Mouse (Mus musculus) limb, embryonic 14.5 days (tissue): ENCODE measurements around the gene Sept8. TPM values are rescaled to one million over a fixed set of nuclear protein-coding genes. Genes with fewer than 3 reads are reported as not detected.

Experiments
- ATAC-seq: fragments of 200-750 bp; cut with Nextera tagmentation; 2 replicates; pipeline ENCODE4 v1.8.0; 2017; ENCODE audit warnings: low read depth, moderate number of reproducible peaks, moderate TSS enrichment; ENCODE audit not compliant: low FRiP score
- DNase-seq: peaks from one replicate; pipeline ENCODE4 v3.0.0-alpha.2; 2015; ENCODE audit warnings: low spot score
- H3K27ac ChIP-seq: fragments of 300-500 bp; sonication (generic); replicated peaks from 2 replicates; pipeline ENCODE4 v1.5.1; 2014; ENCODE audit warnings: low read depth, mild to moderate bottlenecking, low read length, moderate library complexity, mixed read lengths
- H3K27me3 ChIP-seq: fragments of 300-500 bp; sonication (generic); 2 replicates; pipeline ENCODE4 v1.6.1; 2014; ENCODE audit warnings: low read length, mixed read lengths; ENCODE audit not compliant: control insufficient read depth, insufficient read depth
- H3K36me3 ChIP-seq: fragments of 300-500 bp; sonication (generic); 2 replicates; pipeline ENCODE4 v1.6.1; 2014; ENCODE audit warnings: mild to moderate bottlenecking, low read length, moderate library complexity, mixed read lengths; ENCODE audit not compliant: control insufficient read depth, insufficient read depth
- H3K4me1 ChIP-seq: fragments of 300-500 bp; sonication (generic); 2 replicates; pipeline ENCODE4 v1.6.1; 2014; ENCODE audit warnings: antibody characterized with exemption, low read length, mixed read lengths; ENCODE audit not compliant: control insufficient read depth, insufficient read depth
- H3K4me2 ChIP-seq: fragments of 300-500 bp; sonication (generic); replicated peaks from 2 replicates; pipeline ENCODE4 v1.6.1; 2014; ENCODE audit warnings: low read depth, mild to moderate bottlenecking, low read length, moderate library complexity; ENCODE audit not compliant: severe bottlenecking
- H3K4me3 ChIP-seq: fragments of 300-500 bp; sonication (generic); replicated peaks from 2 replicates; pipeline ENCODE4 v1.5.1; 2014; ENCODE audit warnings: low read length
- H3K9ac ChIP-seq: fragments of 300-500 bp; sonication (generic); 2 replicates; pipeline ENCODE4 v1.6.1; 2014; ENCODE audit warnings: mild to moderate bottlenecking, low read depth, low read length, moderate library complexity; ENCODE audit not compliant: severe bottlenecking
- H3K9me3 ChIP-seq: fragments of 300-500 bp; sonication (generic); 2 replicates; pipeline ENCODE4 v1.6.1; 2016; ENCODE audit warnings: low read length; ENCODE audit not compliant: control insufficient read depth
- POLR2A ChIP-seq: fragments of 200-500 bp; IDR thresholded peaks from 2 replicates; pipeline ENCODE4 v1.8.0; 2012; ENCODE audit warnings: inconsistent platforms, mild to moderate bottlenecking, moderate library complexity, borderline replicate concordance; ENCODE audit not compliant: insufficient read depth, insufficient read length; ENCODE audit errors: extremely low read depth
- WGBS: fragments of 180-500 bp; shearing (Covaris S2); extraction: QIAGEN DNeasy Blood & Tissue Kit; methylation state at CpG from one replicate; pipeline ENCODE4 v1.1.7; 2014; 5-methylcytosine and 5-hydroxymethylcytosine counted together
- polyA plus RNA-seq, 2 experiments: library from polyadenylated mRNA; depleted of rRNA in 1 of 2; stranded (reverse) in 1 of 2; unstranded in 1 of 2; fragments of >200 nt; fragmentation: Nextera tagmentation in 1 of 2; extraction: Ambion mirVana in 1 of 2; gene quantifications; 2 replicates each; pipeline versions ENCODE4 v1.2.1 to v1.2.3; 2012 to 2014

The Sept8 gene
- polyA plus RNA-seq, 2 experiments = 50.4 to 104 TPM

DNA sequence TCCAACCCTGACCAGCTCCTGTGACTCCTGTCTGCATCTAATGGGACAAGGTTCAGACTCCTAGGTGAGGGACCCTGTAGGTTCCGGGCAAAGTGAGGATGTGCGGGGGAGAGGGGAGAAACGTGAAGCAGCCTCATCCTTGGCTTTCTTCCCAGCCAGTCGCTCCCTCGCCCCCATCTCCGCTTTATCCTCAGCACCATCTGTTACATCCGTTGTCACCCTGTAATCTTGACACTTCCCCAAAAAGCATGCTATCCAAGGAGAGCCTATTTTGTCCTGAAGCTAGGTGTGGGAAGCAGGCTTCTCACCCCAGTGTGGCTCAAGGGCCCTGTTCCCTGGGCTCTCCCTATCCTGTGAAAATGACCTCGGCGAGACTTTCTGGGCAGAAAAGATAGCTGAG lies 3.9 kb downstream of the Sept8 start:
- DNase-seq (no peak), ATAC-seq (no peak)
- Histone ChIP-seq H3K27ac (no peak overlapping the region; the same call in 1 of the 2 replicates), H3K9me3 (no peaks in the 10 kb centered on the region), H3K9ac (no peak overlapping the region), H3K36me3 (no peaks in the 10 kb centered on the region), H3K4me3 (no peak overlapping the region), H3K4me1 (peaks cover 59% of the 10 kb centered on the region), H3K4me2 (no peak overlapping the region; the same call in 1 of the 2 replicates), H3K27me3 (no peaks in the 10 kb centered on the region)
- WGBS = 43% methylated on average over 8 of the region's 9 CpGs
- no peak for TF ChIP-seq POLR2A

DNA sequence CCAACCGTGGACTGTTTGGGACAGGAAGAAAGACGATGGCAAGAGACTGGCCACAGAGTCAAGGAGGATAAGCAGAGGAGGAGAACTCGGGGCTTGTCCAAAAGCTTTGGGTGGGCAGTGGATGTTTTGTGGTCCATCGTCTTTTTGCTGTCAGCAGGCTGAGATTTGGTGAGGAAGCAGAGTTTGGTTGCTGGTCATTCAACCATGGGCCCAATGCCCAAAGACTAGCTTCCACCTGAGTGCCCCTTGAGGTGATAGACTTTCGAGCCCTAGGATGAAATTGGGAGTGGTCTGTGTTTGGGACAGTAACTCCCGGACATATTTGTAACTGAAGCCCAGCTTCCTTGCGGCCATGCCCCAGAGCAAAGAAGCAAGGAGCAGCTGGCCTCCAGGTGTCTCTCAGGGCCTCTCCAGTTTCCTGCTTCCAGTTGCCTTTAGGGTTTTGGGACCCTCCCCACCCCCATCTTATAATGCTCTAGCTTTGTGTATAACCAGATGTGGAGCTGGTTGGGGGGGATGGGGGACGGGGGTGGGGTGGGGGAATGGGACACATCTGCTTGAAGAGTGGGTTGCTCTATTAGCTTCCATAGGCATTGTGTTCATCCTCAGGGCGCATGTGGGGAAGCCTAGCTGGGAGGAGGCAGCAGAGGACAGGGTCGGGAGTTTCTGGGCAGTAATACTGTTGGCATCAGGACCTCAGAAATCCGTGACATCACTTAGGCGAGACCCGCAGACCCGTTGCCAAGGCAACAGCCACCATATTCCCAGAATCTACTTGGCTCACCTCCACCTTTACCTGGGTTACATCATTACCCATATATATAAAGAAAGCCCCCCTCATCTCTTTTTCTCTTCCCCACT lies 4.7 kb downstream of the Sept8 start:
- H3K27me3 ChIP-seq = no peaks in the 10 kb centered on the region
- no peaks in the 10 kb centered on the region for H3K9me3 ChIP-seq
- H3K4me2 ChIP-seq = no peak overlapping the region; the same call in 1 of the 2 replicates
- no peak for TF ChIP-seq POLR2A
- peak; percentile 55 for DNase-seq
- no peak overlapping the region for H3K9ac ChIP-seq
- ATAC-seq = no peak
- H3K27ac ChIP-seq = no peak overlapping the region
- no peak overlapping the region for H3K4me3 ChIP-seq
- 52% methylated on average over 14 of the region's 14 CpGs for WGBS
- H3K36me3 ChIP-seq = no peaks in the 10 kb centered on the region
- H3K4me1 ChIP-seq = peaks cover 65% of the 10 kb centered on the region

DNA sequence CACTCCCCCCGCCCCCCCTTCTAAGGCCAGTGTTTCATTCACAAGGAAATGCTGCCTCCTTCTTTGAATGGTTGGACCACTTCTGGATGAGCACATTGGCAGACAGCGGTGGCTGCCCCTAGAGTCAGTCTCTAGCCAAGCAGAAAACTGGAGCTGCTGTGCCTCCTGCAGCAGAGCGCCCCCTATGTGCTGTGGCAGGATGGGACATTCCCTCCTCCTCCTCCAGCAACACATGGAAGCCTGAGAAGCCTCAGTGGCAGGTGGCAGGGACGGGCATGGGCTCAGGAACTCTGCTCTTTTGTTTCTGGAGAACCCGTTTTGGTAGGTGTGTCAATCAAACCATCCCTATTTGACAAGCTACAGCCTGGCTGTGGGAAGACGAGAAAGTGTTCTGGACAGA lies 5.8 kb downstream of the Sept8 start:
- DNase-seq = no peak
- Histone ChIP-seq H3K4me3 (no peak overlapping the region), H3K9me3 (no peaks in the 10 kb centered on the region), H3K36me3 (0 out of 2 replicates have a peak, but pooled peaks cover under 1% of the 10 kb centered on the region), H3K4me2 (no peak overlapping the region), H3K9ac (no peak overlapping the region), H3K27me3 (no peaks in the 10 kb centered on the region), H3K27ac (no peak overlapping the region), H3K4me1 (peaks cover 66% of the 10 kb centered on the region)
- TF ChIP-seq POLR2A = no peak
- WGBS = 86% methylated on average over 6 of the region's 6 CpGs
- no peak for ATAC-seq

DNA sequence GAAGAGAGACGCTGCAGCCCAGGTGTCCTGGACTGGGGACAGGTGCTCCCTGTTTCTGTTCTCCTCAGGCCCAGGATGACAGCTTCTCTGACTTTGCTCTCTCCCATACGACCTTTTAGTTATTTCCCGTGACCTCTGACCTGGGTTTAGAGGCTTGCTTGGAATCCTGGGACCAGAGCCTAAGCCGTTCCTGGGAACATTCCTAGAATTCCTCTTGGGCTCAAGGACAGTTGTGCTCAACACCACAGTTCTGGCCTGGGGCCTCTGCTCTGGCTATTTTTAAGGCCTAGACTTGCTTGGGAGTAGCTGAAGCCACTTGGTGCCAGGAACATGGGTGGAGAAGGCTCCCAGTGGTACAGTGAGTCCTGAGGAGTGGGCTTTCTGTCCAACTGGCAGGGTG lies 6.4 kb downstream of the Sept8 start:
- DNase-seq (no peak), ATAC-seq (no peak)
- Histone ChIP-seq H3K4me1 (peaks cover 62% of the 10 kb centered on the region), H3K4me2 (no peak overlapping the region), H3K36me3 (0 out of 2 replicates have a peak, but pooled peaks cover 4% of the 10 kb centered on the region), H3K27me3 (no peaks in the 10 kb centered on the region), H3K9ac (no peak overlapping the region), H3K4me3 (no peak overlapping the region), H3K27ac (no peak overlapping the region), H3K9me3 (no peaks in the 10 kb centered on the region)
- WGBS = 52% methylated on average over 4 of the region's 4 CpGs
- TF ChIP-seq POLR2A = no peak

DNA sequence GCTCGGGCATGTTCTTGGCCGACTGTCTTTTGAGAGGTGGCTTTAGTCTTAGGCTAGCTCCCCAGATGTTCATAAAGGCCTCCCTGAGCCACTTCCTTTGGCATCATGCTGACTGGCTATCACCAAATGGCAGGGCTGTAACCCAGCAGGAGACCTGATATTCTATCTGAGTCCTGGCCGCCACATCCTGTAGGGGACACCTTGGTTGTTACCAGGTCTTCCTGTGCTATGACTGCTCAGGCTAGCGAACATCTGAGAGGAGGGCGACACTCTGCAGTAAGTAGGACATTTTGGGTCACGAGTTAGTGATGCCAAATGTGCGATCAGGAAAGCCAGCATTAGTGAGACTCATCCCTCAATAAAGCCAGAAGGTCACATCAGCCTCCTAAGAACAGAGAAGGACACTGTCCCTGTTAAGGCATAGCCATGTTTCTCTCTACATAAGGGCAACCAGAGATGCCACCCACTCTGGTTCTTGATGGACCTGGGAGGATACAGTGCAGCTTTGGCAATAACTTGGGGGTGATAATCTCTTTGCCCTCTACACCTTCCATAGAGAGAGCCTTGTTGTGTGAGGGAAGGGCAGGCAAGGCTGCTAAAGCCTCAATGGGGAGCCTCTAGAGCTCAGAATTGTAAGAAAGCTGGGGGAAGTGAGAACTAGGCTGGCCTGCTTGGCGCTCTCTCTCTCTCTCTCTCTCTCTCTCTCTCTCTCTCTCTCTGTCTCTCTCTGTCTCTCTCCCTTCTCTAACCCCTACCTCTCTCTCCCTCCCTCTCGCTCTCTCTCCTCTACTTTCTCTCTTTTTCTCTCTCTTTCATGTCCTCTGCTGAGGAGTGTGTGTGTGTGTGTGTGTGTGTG lies 9.6 kb downstream of the Sept8 start:
- 55% methylated on average over 9 of the region's 9 CpGs for WGBS
- Histone ChIP-seq H3K27ac (no peak overlapping the region), H3K9ac (0 out of 2 replicates have a peak overlapping the region, but pooled peaks have one; percentile 7)

More for the DNA sequence above, 9.6 kb downstream of the Sept8 start:
- no peak for DNase-seq
- Histone ChIP-seq H3K4me1 (peaks cover 35% of the 10 kb centered on the region), H3K36me3 (peaks cover 11% of the 10 kb centered on the region), H3K4me2 (no peak overlapping the region), H3K27me3 (no peaks in the 10 kb centered on the region), H3K4me3 (no peak overlapping the region), H3K9me3 (no peaks in the 10 kb centered on the region)
- no peak for ATAC-seq
- TF ChIP-seq POLR2A = no peak
